Mouse (Mus musculus) lung, adult 2 months (tissue): ENCODE results near the gene Map6.

Experiments
- CTCF ChIP-seq: fragments of 200-500 bp; IDR thresholded peaks from 2 replicates; pipeline ENCODE4 v1.5.1; 2011; ENCODE audit warnings: mild to moderate bottlenecking, low read length, control low read depth; ENCODE audit not compliant: insufficient read depth
- POLR2A ChIP-seq: fragments of 200-500 bp; IDR thresholded peaks from 2 replicates; pipeline ENCODE4 v1.6.1; 2011; ENCODE audit warnings: low read depth, mild to moderate bottlenecking, control low read depth, low read length, borderline replicate concordance; ENCODE audit errors: extremely low read depth

DNA sequence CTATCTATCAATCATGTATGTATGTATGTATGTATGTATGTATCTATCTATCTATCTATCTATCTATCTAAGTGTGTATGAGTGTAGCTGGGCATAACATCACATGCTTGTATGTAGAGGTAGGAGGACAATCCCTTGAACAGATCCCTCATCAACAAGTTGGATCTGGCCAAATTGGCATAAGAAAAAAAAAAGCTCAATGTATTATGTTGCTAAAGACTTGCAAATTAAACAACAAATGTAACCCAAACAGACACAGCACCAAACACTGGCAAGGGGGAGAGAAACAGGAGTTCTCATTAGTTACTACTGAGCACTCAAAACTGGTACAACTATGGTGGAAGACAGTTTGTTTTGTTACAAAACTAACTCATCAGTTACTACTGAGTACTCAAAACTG, 2.6 kb upstream of the Map6 start:
- TF ChIP-seq CTCF: no peak
- no peak for TF ChIP-seq POLR2A
